Mouse (Mus musculus) embryonic fibroblast, embryonic 13.5 days (primary cell): ENCODE measurements around the gene Ntn4.

Source experiments
- CTCF ChIP-seq: IDR thresholded peaks from 2 replicates; pipeline ENCODE4 v1.5.1; 2011; ENCODE audit warnings: mild to moderate bottlenecking, control low read depth, low read length, moderate library complexity, borderline replicate concordance; ENCODE audit not compliant: insufficient read depth
- POLR2A ChIP-seq: IDR thresholded peaks from 2 replicates; pipeline ENCODE4 v1.6.1; 2011; ENCODE audit warnings: low read depth, mild to moderate bottlenecking, control low read depth, low read length, moderate library complexity

GRCm38 (mm10) chr10:93691344-93691743, 50.9 kb downstream of the Ntn4 start:
- TF ChIP-seq CTCF (no peak), POLR2A (no peak)
